Mouse (Mus musculus) hindbrain, embryonic 10.5 days (tissue): ENCODE measurements around the gene Kat5. TPM values are rescaled to one million over a fixed set of nuclear protein-coding genes. Genes with fewer than 3 reads are reported as not detected.

Source experiments
- DNase-seq: peaks from one replicate; pipeline ENCODE4 v3.0.0-alpha.2; 2017; ENCODE audit warnings: low spot score
- H3K27ac ChIP-seq: fragments of 300-500 bp; sonication (generic); 2 replicates; pipeline ENCODE4 v1.5.1; 2016; ENCODE audit warnings: mild to moderate bottlenecking, moderate library complexity
- H3K27me3 ChIP-seq: fragments of 300-500 bp; sonication (generic); 2 replicates; pipeline ENCODE4 v1.6.1; 2016; ENCODE audit warnings: mild to moderate bottlenecking; ENCODE audit not compliant: poor library complexity, insufficient read depth, severe bottlenecking
- H3K36me3 ChIP-seq: fragments of 300-500 bp; sonication (generic); 2 replicates; pipeline ENCODE4 v1.6.1; 2016; ENCODE audit warnings: mild to moderate bottlenecking, moderate library complexity
- H3K4me1 ChIP-seq: fragments of 300-500 bp; sonication (generic); replicated peaks from 2 replicates; pipeline ENCODE4 v1.6.1; 2016; ENCODE audit warnings: mild to moderate bottlenecking
- H3K4me3 ChIP-seq: fragments of 300-500 bp; sonication (generic); 2 replicates; pipeline ENCODE4 v1.5.1; 2016; ENCODE audit warnings: mild to moderate bottlenecking, moderate library complexity
- H3K9me3 ChIP-seq: fragments of 300-500 bp; sonication (generic); 2 replicates; pipeline ENCODE4 v1.6.1; 2016; ENCODE audit warnings: mild to moderate bottlenecking, moderate library complexity
- WGBS: fragments of 180-500 bp; shearing (Covaris S2); methylation state at CpG from one replicate; pipeline ENCODE4 v1.1.7; 2016; 5-methylcytosine and 5-hydroxymethylcytosine counted together
- polyA plus RNA-seq: library from polyadenylated mRNA; unstranded; fragments of >200 nt; fragmentation: Nextera tagmentation; extraction: Ambion mirVana; gene quantifications from 2 replicates; pipeline ENCODE4 v1.2.1, GENCODE M21; 2016

Gene Kat5
- polyA plus RNA-seq, 1 experiment from 2014 or later: 69.2 TPM

GRCm38 (mm10) chr19:5641021-5641420 lies 31.0 kb upstream of the Kat5 start:
- H3K27ac ChIP-seq: no peak overlapping the region
- DNase-seq: no peak
- peaks cover 37% of the 10 kb centered on the region for H3K4me1 ChIP-seq
- H3K36me3 ChIP-seq: peaks cover 72% of the 10 kb centered on the region
- H3K9me3 ChIP-seq: no peaks in the 10 kb centered on the region
- H3K4me3 ChIP-seq: no peak overlapping the region
- no peaks in the 10 kb centered on the region for H3K27me3 ChIP-seq
- WGBS: 93% methylated on average over 17 of the region's 17 CpGs

- Histone ChIP-seq H3K4me3 (no peak overlapping the region), H3K27me3 (no peaks in the 10 kb centered on the region), H3K27ac (no peak overlapping the region), H3K4me1 (peaks cover 37% of the 10 kb centered on the region), H3K9me3 (no peaks in the 10 kb centered on the region), H3K36me3 (peaks cover 66% of the 10 kb centered on the region)
- DNase-seq: no peak
- 76% methylated on average over 9 of the region's 9 CpGs for WGBS
Measured at GRCm38 (mm10) chr19:5640339-5640738, 30.3 kb upstream of the Kat5 start.

- Histone ChIP-seq H3K27me3 (no peaks in the 10 kb centered on the region), H3K4me3 (peak overlapping the region; percentile 87), H3K36me3 (peaks cover 48% of the 10 kb centered on the region), H3K27ac (peak overlapping the region; percentile 97; the same call in 1 of the 2 replicates), H3K4me1 (peaks cover 37% of the 10 kb centered on the region), H3K9me3 (no peaks in the 10 kb centered on the region)
- whole genome bisulfite sequencing: 92% methylated on average over 18 of the region's 18 CpGs
- no peak for DNase-seq
Measured at GRCm38 (mm10) chr19:5638416-5639005, 28.5 kb upstream of the Kat5 start.

GRCm38 (mm10) chr19:5637069-5638047 lies 27.3 kb upstream of the Kat5 start, which contains the start of gene Rela:
Gene Rela (plus strand): TSS chr19:5637483.
- peaks cover 37% of the 10 kb centered on the region for H3K36me3 ChIP-seq
- WGBS: under 1% methylated on average over 108 of the region's 109 CpGs
- no peaks in the 10 kb centered on the region for H3K27me3 ChIP-seq
- H3K27ac ChIP-seq: peak within 1 kb of the TSS; percentile 97
- no peaks in the 10 kb centered on the region for H3K9me3 ChIP-seq
- H3K4me3 ChIP-seq: peak within 1 kb of the TSS; percentile 87
- H3K4me1 ChIP-seq: peaks cover 37% of the 10 kb centered on the region
- peak; percentile 86 for DNase-seq

GRCm38 (mm10) chr19:5636571-5637041 lies 26.6 kb upstream of the Kat5 start:
- peaks cover 30% of the 10 kb centered on the region for H3K36me3 ChIP-seq
- H3K4me1 ChIP-seq: peaks cover 37% of the 10 kb centered on the region
- no peaks in the 10 kb centered on the region for H3K9me3 ChIP-seq
- peak overlapping the region; percentile 97 for H3K27ac ChIP-seq
- WGBS: 45% methylated on average over 12 of the region's 12 CpGs
- DNase-seq: no peak
- peak overlapping the region; percentile 87 for H3K4me3 ChIP-seq
- H3K27me3 ChIP-seq: no peaks in the 10 kb centered on the region

- peaks cover 25% of the 10 kb centered on the region for H3K36me3 ChIP-seq
- H3K27me3 ChIP-seq: no peaks in the 10 kb centered on the region
- no peak for DNase-seq
- 0 out of 2 replicates have a peak overlapping the region, but pooled peaks have one; percentile 87 for H3K4me3 ChIP-seq
- no peak overlapping the region for H3K27ac ChIP-seq
- 81% methylated on average over 7 of the region's 7 CpGs for WGBS
- H3K4me1 ChIP-seq: peaks cover 37% of the 10 kb centered on the region
- H3K9me3 ChIP-seq: no peaks in the 10 kb centered on the region
Measured at GRCm38 (mm10) chr19:5636036-5636570, 26.1 kb upstream of the Kat5 start.

GRCm38 (mm10) chr19:5632120-5632519 lies 22.1 kb upstream of the Kat5 start:
- Histone ChIP-seq H3K27me3 (no peaks in the 10 kb centered on the region), H3K27ac (no peak overlapping the region), H3K4me3 (no peak overlapping the region), H3K9me3 (no peaks in the 10 kb centered on the region), H3K36me3 (no peaks in the 10 kb centered on the region), H3K4me1 (peaks cover 12% of the 10 kb centered on the region)
- 77% methylated on average over 9 of the region's 9 CpGs for WGBS
- no peak for DNase-seq

GRCm38 (mm10) chr19:5629907-5630306 lies 19.9 kb upstream of the Kat5 start:
- no peak overlapping the region for H3K27ac ChIP-seq
- DNase-seq: no peak
- H3K36me3 ChIP-seq: no peaks in the 10 kb centered on the region

GRCm38 (mm10) chr19:5625311-5625710 lies 15.3 kb upstream of the Kat5 start:
- no peaks in the 10 kb centered on the region for H3K27me3 ChIP-seq
- 87% methylated on average over 8 of the region's 8 CpGs for WGBS
- H3K36me3 ChIP-seq: no peaks in the 10 kb centered on the region
- H3K27ac ChIP-seq: no peak overlapping the region
- H3K4me3 ChIP-seq: no peak overlapping the region
- no peaks in the 10 kb centered on the region for H3K4me1 ChIP-seq
- H3K9me3 ChIP-seq: no peaks in the 10 kb centered on the region
- DNase-seq: no peak

More at GRCm38 (mm10) chr19:5629907-5630306, 19.9 kb upstream of the Kat5 start:
- H3K9me3 ChIP-seq: no peaks in the 10 kb centered on the region
- H3K4me3 ChIP-seq: no peak overlapping the region
- no peaks in the 10 kb centered on the region for H3K4me1 ChIP-seq
- H3K27me3 ChIP-seq: no peaks in the 10 kb centered on the region

- Histone ChIP-seq H3K36me3 (no peaks in the 10 kb centered on the region), H3K4me1 (no peaks in the 10 kb centered on the region), H3K9me3 (no peaks in the 10 kb centered on the region), H3K27me3 (0 out of 2 replicates have a peak, but pooled peaks cover 3% of the 10 kb centered on the region), H3K27ac (no peak overlapping the region), H3K4me3 (no peak overlapping the region)
- DNase-seq: no peak
- 86% methylated on average over 5 of the region's 5 CpGs for WGBS
Measured at GRCm38 (mm10) chr19:5621884-5622283, 11.8 kb upstream of the Kat5 start.

- Histone ChIP-seq H3K27ac (no peak overlapping the region), H3K27me3 (0 out of 2 replicates have a peak, but pooled peaks cover 8% of the 10 kb centered on the region), H3K4me3 (no peak overlapping the region), H3K36me3 (no peaks in the 10 kb centered on the region), H3K9me3 (no peaks in the 10 kb centered on the region), H3K4me1 (no peaks in the 10 kb centered on the region)
- no peak for DNase-seq
- WGBS: 91% methylated on average over 4 of the region's 4 CpGs
Measured at GRCm38 (mm10) chr19:5620007-5620406, 10.0 kb upstream of the Kat5 start.

GRCm38 (mm10) chr19:5614953-5615352 lies 4.9 kb upstream of the Kat5 start:
- 82% methylated on average over 2 of the region's 2 CpGs for WGBS

More at GRCm38 (mm10) chr19:5614953-5615352, 4.9 kb upstream of the Kat5 start:
- Histone ChIP-seq H3K4me1 (peaks cover 12% of the 10 kb centered on the region), H3K27me3 (0 out of 2 replicates have a peak, but pooled peaks cover 8% of the 10 kb centered on the region), H3K36me3 (no peaks in the 10 kb centered on the region), H3K4me3 (no peak overlapping the region), H3K27ac (no peak overlapping the region), H3K9me3 (no peaks in the 10 kb centered on the region)
- no peak for DNase-seq
